Mouse (Mus musculus) lung, adult 2 months (tissue): ENCODE data around the gene Inca1.

Experiments
- CTCF ChIP-seq: fragments of 200-500 bp; IDR thresholded peaks from 2 replicates; pipeline ENCODE4 v1.5.1; 2011; ENCODE audit warnings: mild to moderate bottlenecking, low read length, control low read depth; ENCODE audit not compliant: insufficient read depth
- POLR2A ChIP-seq: fragments of 200-500 bp; IDR thresholded peaks from 2 replicates; pipeline ENCODE4 v1.6.1; 2011; ENCODE audit warnings: low read depth, mild to moderate bottlenecking, control low read depth, low read length, borderline replicate concordance; ENCODE audit errors: extremely low read depth

DNA sequence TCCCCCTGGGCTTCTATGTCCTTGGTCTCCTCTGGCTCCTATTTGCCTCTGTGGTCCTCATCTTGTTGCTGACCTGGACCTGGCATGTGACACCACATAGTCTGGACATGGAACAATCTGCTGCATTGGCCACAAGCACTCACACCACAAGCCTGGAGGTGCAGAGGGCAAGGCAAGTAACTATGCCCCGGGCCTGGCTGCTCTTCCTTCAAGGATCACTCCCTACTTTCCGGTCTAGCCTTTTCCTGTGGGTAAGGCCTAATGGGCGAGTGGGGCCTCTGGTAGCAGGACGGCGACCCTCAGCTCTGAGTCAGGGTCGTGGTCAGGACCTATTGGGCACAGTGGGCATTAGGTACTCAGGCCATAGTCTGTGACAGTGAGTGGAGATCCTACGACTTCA, 58.7 kb downstream of the Inca1 start:
- no peak for TF ChIP-seq POLR2A
- TF ChIP-seq CTCF = no peak
